Mouse (Mus musculus): Measurements from ENCODE around the gene Adk. TPM values are rescaled to one million over a fixed set of nuclear protein-coding genes. Genes with fewer than 3 reads are reported as not detected.
"Not testable (repeated sequence)": the region's sequence is repeated elsewhere in the genome, so short reads cannot be mapped to it uniquely, and the experiment has no call there.

Gene Adk
- polyA plus RNA-seq, 1 experiment = 22.4 TPM

GRCm38 (mm10) chr14:21480191-21480590, 427.8 kb downstream of the Adk start:
- Histone ChIP-seq H3K36me3 (ENCODE audit: control insufficient read depth, insufficient read depth, low read length) (no peaks in the 10 kb centered on the region), H3K27me3 (ENCODE audit: control insufficient read depth, insufficient read depth, low read length) (no peaks in the 10 kb centered on the region), H3K4me3 (ENCODE audit: control insufficient read depth, low read depth, low read length) (no peak overlapping the region), H3K27ac (ENCODE audit: control insufficient read depth, insufficient read depth, low read depth, low read length) (no peak overlapping the region), H3K4me1 (ENCODE audit: control insufficient read depth, insufficient read depth, low read length) (no peaks in the 10 kb centered on the region; the same call in 1 of the 2 replicates)
- TF ChIP-seq POLR2A (IDR thresholded peaks at IDR 0.05; ENCODE audit: control insufficient read depth, low read depth, low read length) = no peak
- no peak for TF ChIP-seq CTCF (IDR thresholded peaks at IDR 0.05; ENCODE audit: control insufficient read depth, insufficient read depth, insufficient replicate concordance, low read depth, low read length)

- TF ChIP-seq POLR2A (IDR thresholded peaks at IDR 0.05; ENCODE audit: control insufficient read depth, low read depth, low read length) = no peak
- TF ChIP-seq CTCF (IDR thresholded peaks at IDR 0.05; ENCODE audit: control insufficient read depth, insufficient read depth, insufficient replicate concordance, low read depth, low read length) = no peak
- H3K4me3 ChIP-seq (ENCODE audit: control insufficient read depth, low read depth, low read length) = no peak within 1 kb of the TSS
- H3K36me3 ChIP-seq (ENCODE audit: control insufficient read depth, insufficient read depth, low read length) = no peaks in the 10 kb centered on the region
- H3K4me1 ChIP-seq (ENCODE audit: control insufficient read depth, insufficient read depth, low read length) = no peaks in the 10 kb centered on the region; the same call in 1 of the 2 replicates
- H3K27ac ChIP-seq (ENCODE audit: control insufficient read depth, insufficient read depth, low read depth, low read length) = no peak within 1 kb of the TSS
- no peaks in the 10 kb centered on the region for H3K27me3 ChIP-seq (ENCODE audit: control insufficient read depth, insufficient read depth, low read length)
These were observed 428.9 kb downstream of the Adk start, which contains the start of gene Kat6b for GRCm38 (mm10) chr14:21481231-21481630. Gene Kat6b (plus strand): TSS chr14:21481434.

GRCm38 (mm10) chr14:21484199-21484598, 431.8 kb downstream of the Adk start:
- Histone ChIP-seq H3K36me3 (ENCODE audit: control insufficient read depth, insufficient read depth, low read length) (no peaks in the 10 kb centered on the region), H3K4me3 (ENCODE audit: control insufficient read depth, low read depth, low read length) (no peak overlapping the region)

GRCm38 (mm10) chr14:21484693-21485092, 432.3 kb downstream of the Adk start:
- Histone ChIP-seq H3K4me1 (ENCODE audit: control insufficient read depth, insufficient read depth, low read length) (no peaks in the 10 kb centered on the region; the same call in 1 of the 2 replicates), H3K27ac (ENCODE audit: control insufficient read depth, insufficient read depth, low read depth, low read length) (no peak overlapping the region), H3K27me3 (ENCODE audit: control insufficient read depth, insufficient read depth, low read length) (no peaks in the 10 kb centered on the region), H3K4me3 (ENCODE audit: control insufficient read depth, low read depth, low read length) (no peak overlapping the region), H3K36me3 (ENCODE audit: control insufficient read depth, insufficient read depth, low read length) (no peaks in the 10 kb centered on the region)
- TF ChIP-seq POLR2A (IDR thresholded peaks at IDR 0.05; ENCODE audit: control insufficient read depth, low read depth, low read length) (no peak), CTCF (IDR thresholded peaks at IDR 0.05; ENCODE audit: control insufficient read depth, insufficient read depth, insufficient replicate concordance, low read depth, low read length) (no peak)

More at GRCm38 (mm10) chr14:21484199-21484598, 431.8 kb downstream of the Adk start:
- H3K27ac ChIP-seq (ENCODE audit: control insufficient read depth, insufficient read depth, low read depth, low read length) = no peak overlapping the region
- TF ChIP-seq CTCF (IDR thresholded peaks at IDR 0.05; ENCODE audit: control insufficient read depth, insufficient read depth, insufficient replicate concordance, low read depth, low read length) (no peak), POLR2A (IDR thresholded peaks at IDR 0.05; ENCODE audit: control insufficient read depth, low read depth, low read length) (no peak)
- H3K4me1 ChIP-seq (ENCODE audit: control insufficient read depth, insufficient read depth, low read length) = no peaks in the 10 kb centered on the region; the same call in 1 of the 2 replicates
- no peaks in the 10 kb centered on the region for H3K27me3 ChIP-seq (ENCODE audit: control insufficient read depth, insufficient read depth, low read length)

- Histone ChIP-seq H3K27ac (ENCODE audit: control insufficient read depth, insufficient read depth, low read depth, low read length) (no peak overlapping the region), H3K36me3 (ENCODE audit: control insufficient read depth, insufficient read depth, low read length) (no peaks in the 10 kb centered on the region)
These were observed 433.7 kb downstream of the Adk start for GRCm38 (mm10) chr14:21485961-21486520.

GRCm38 (mm10) chr14:21487135-21487534, 434.8 kb downstream of the Adk start:
- not testable (repeated sequence) for H3K36me3 ChIP-seq (ENCODE audit: control insufficient read depth, insufficient read depth, low read length); H3K4me1 ChIP-seq (ENCODE audit: control insufficient read depth, insufficient read depth, low read length); H3K27me3 ChIP-seq (ENCODE audit: control insufficient read depth, insufficient read depth, low read length); H3K27ac ChIP-seq (ENCODE audit: control insufficient read depth, insufficient read depth, low read depth, low read length); H3K4me3 ChIP-seq (ENCODE audit: control insufficient read depth, low read depth, low read length)

More at GRCm38 (mm10) chr14:21485961-21486520, 433.7 kb downstream of the Adk start:
- Histone ChIP-seq H3K4me3 (ENCODE audit: control insufficient read depth, low read depth, low read length) (no peak overlapping the region), H3K4me1 (ENCODE audit: control insufficient read depth, insufficient read depth, low read length) (no peaks in the 10 kb centered on the region; the same call in 1 of the 2 replicates), H3K27me3 (ENCODE audit: control insufficient read depth, insufficient read depth, low read length) (no peaks in the 10 kb centered on the region)
- TF ChIP-seq POLR2A (IDR thresholded peaks at IDR 0.05; ENCODE audit: control insufficient read depth, low read depth, low read length) (no peak), CTCF (IDR thresholded peaks at IDR 0.05; ENCODE audit: control insufficient read depth, insufficient read depth, insufficient replicate concordance, low read depth, low read length) (no peak)

GRCm38 (mm10) chr14:21488426-21489115, 436.2 kb downstream of the Adk start:
- H3K27me3 ChIP-seq (ENCODE audit: control insufficient read depth, insufficient read depth, low read length); H3K27ac ChIP-seq (ENCODE audit: control insufficient read depth, insufficient read depth, low read depth, low read length); H3K4me1 ChIP-seq (ENCODE audit: control insufficient read depth, insufficient read depth, low read length); H3K4me3 ChIP-seq (ENCODE audit: control insufficient read depth, low read depth, low read length); H3K36me3 ChIP-seq (ENCODE audit: control insufficient read depth, insufficient read depth, low read length): not testable (repeated sequence)
